Mouse (Mus musculus): ENCODE results near the gene Mpc1. TPM values are rescaled to one million over a fixed set of nuclear protein-coding genes. Genes with fewer than 3 reads are reported as not detected.

The Mpc1 gene
- total RNA-seq (2014; fragmentation: Nextera tagmentation), result 48.2 and 59.4 TPM in 2 replicates
- total RNA-seq (2017), result 89.6 and 109 TPM in 2 replicates
- 14.7 and 17.5 TPM in 2 replicates for polyA plus RNA-seq (2012)

DNA sequence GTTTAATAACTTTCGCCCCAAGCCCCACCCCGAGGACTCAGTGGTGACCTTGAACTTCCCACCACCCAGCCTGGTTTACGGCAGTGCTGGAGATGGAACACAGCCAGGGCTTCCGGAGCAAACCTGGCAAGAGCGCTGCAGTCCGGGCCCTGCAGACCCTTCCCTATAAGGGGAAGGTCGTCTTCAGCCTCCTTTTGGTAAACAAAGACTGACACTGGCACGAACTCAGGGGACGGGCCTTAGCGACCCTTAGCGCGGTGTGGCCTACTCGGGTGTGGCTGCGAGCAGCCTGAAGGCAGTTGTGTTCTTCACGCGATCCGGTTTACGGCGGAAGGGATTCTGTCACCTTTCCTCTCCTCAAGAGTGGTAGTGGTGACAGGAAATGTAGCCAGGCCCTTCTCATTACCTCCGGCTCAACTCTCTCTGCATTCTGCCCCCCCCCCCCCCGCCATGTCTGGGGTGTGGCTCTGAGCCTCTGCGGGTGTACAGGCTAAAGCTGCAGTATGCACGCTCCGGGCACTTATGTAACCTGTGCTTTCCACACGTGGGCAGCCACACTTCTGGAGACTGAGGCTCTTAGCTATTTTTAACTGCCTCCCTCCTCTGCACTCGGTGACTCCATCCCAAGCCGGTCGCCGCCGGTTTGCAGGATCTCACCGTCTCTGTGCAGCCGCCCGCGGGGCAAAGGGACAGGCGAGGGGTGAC lies at the start of gene Mpc1:
Mpc1 (plus strand) TSS at position 84 of the 705 bp plus-strand sequence.
- peak within 1 kb of the TSS; percentile 99 for H3K4me3 ChIP-seq (ENCODE audit: low read depth, low read length)
- H3K9me3 ChIP-seq (replicated peaks), result no peaks in the 10 kb centered on the region
- H3K27me3 ChIP-seq (ENCODE audit: insufficient read depth, low read length), result peaks cover 4% of the 10 kb centered on the region; the same call in 1 of the 2 replicates
- H3K4me1 ChIP-seq (ENCODE audit: insufficient read depth, low read depth, low read length), result peaks cover 32% of the 10 kb centered on the region
- no peak for TF ChIP-seq GATA2 (IDR thresholded peaks at IDR 0.05; ENCODE audit: borderline replicate concordance, low read depth, low read length)
- no peak for TF ChIP-seq TAL1 (conservative IDR thresholded peaks at IDR 0.05; ENCODE audit: low read depth, low read length)
- no peak for TF ChIP-seq POLR2AphosphoS5 (IDR thresholded peaks at IDR 0.05; ENCODE audit: insufficient replicate concordance, low read depth, low read length)
- TF ChIP-seq GATA1 (IDR thresholded peaks at IDR 0.05; ENCODE audit: borderline replicate concordance, low read length), result no peak
- TF ChIP-seq CTCF (IDR thresholded peaks at IDR 0.05; ENCODE audit: low read depth, low read length), result no peak
- ATAC-seq (ENCODE audit: extremely low read depth, insufficient number of reproducible peaks, low FRiP score, poor library complexity, severe bottlenecking) (peak; percentile 31), DNase-seq (ENCODE audit: low spot score) (peak; percentile 62)
- peaks cover 8% of the 10 kb centered on the region for H3K36me3 ChIP-seq (replicated peaks)

DNA sequence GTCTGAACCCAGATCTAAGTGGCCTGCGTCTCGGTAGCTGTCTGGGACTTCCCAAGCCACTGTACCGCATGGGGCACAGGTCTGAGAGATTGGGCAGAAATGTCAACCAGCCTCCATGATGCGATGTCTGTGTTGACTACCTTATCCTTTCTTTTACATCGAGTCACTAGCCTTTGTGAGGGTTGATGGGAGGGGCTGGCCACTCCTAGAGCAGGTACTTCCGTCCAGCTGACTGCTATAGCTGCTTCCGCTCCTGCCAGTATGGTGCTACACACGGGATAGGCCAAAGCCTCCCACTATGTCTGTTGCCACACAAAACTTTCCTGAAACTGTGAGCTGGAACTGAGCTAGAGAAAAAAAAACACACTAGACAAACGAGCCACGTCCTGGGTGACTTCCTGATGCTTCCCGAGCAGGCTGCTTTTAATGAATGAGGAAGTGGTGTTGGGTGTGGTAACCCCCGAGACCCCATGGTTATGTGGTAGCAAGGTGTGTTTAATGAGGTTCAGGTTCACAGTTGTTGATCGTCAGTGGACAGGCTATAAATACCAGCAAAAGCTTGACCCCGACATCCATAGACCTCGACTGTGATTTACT lies 49.0 kb upstream of the Mpc1 start:
- TF ChIP-seq GATA1 (IDR thresholded peaks at IDR 0.05; ENCODE audit: borderline replicate concordance, low read length) (no peak), CTCF (IDR thresholded peaks at IDR 0.05; ENCODE audit: low read depth, low read length) (no peak), GATA2 (IDR thresholded peaks at IDR 0.05; ENCODE audit: borderline replicate concordance, low read depth, low read length) (no peak), TAL1 (conservative IDR thresholded peaks at IDR 0.05; ENCODE audit: low read depth, low read length) (no peak), POLR2AphosphoS5 (IDR thresholded peaks at IDR 0.05; ENCODE audit: insufficient replicate concordance, low read depth, low read length) (no peak)
- H3K4me3 ChIP-seq (ENCODE audit: low read depth, low read length), result no peak overlapping the region
- DNase-seq (ENCODE audit: low spot score) (no peak), ATAC-seq (ENCODE audit: extremely low read depth, insufficient number of reproducible peaks, low FRiP score, poor library complexity, severe bottlenecking) (no peak)
- H3K27me3 ChIP-seq (ENCODE audit: insufficient read depth, low read length), result peaks cover 24% of the 10 kb centered on the region; the same call in 1 of the 2 replicates
- H3K4me1 ChIP-seq (ENCODE audit: insufficient read depth, low read depth, low read length), result no peaks in the 10 kb centered on the region
- H3K9me3 ChIP-seq (replicated peaks), result no peaks in the 10 kb centered on the region
- no peaks in the 10 kb centered on the region for H3K36me3 ChIP-seq (replicated peaks)

DNA sequence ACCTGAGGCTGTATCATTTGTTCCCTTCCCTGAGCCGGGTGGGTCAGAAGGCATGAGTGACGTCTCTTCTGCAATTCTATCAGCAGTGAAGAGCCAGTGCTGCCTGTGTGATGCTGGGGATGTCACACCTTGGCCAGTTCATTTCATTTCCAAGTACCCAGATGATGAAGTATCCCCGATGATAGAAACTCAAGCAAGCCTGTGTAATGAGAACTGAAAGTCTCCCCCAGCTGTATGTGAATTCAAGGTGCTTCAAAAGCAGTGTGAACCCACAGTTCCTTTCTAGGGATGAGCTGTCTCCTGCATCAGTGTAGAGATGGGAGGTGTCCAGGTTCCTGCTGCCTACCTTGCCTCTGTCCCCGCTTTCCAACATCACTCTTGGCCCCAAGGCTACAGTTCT lies 48.2 kb upstream of the Mpc1 start:
- Histone ChIP-seq H3K4me3 (ENCODE audit: low read depth, low read length) (no peak overlapping the region), H3K4me1 (ENCODE audit: insufficient read depth, low read depth, low read length) (no peaks in the 10 kb centered on the region), H3K36me3 (replicated peaks) (no peaks in the 10 kb centered on the region), H3K9me3 (replicated peaks) (no peaks in the 10 kb centered on the region), H3K27me3 (ENCODE audit: insufficient read depth, low read length) (peaks cover 23% of the 10 kb centered on the region; the same call in 1 of the 2 replicates)
- ATAC-seq (ENCODE audit: extremely low read depth, insufficient number of reproducible peaks, low FRiP score, poor library complexity, severe bottlenecking) (no peak), DNase-seq (ENCODE audit: low spot score) (no peak)
- TF ChIP-seq CTCF (IDR thresholded peaks at IDR 0.05; ENCODE audit: low read depth, low read length), result no peak
- no peak for TF ChIP-seq GATA2 (IDR thresholded peaks at IDR 0.05; ENCODE audit: borderline replicate concordance, low read depth, low read length)
- no peak for TF ChIP-seq GATA1 (IDR thresholded peaks at IDR 0.05; ENCODE audit: borderline replicate concordance, low read length)
- no peak for TF ChIP-seq POLR2AphosphoS5 (IDR thresholded peaks at IDR 0.05; ENCODE audit: insufficient replicate concordance, low read depth, low read length)
- no peak for TF ChIP-seq TAL1 (conservative IDR thresholded peaks at IDR 0.05; ENCODE audit: low read depth, low read length)

DNA sequence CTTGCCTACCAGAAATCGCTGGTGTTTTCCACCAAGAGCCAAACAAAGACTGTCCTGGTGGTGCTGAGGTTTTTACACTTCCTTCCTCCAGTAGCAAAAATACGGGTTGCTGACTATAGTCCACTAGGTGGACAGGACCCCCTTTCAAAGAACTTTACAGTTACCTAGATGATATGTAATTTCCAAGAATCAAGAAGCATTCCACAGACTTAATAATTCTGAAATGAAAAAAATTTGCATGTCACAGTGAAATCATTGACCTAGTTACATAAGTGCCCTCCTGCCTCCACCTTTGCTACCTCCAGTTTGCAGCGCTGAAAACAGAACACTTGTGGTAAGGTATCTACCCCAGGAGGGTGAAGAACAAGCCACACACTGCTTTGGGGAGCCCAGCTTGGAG lies 47.0 kb upstream of the Mpc1 start, which contains the start of gene Ccr6:
Ccr6 (plus strand) TSS at position 301 of the 400 bp plus-strand sequence.
- H3K27me3 ChIP-seq (ENCODE audit: insufficient read depth, low read length), result peaks cover 20% of the 10 kb centered on the region; the same call in 1 of the 2 replicates
- H3K9me3 ChIP-seq (replicated peaks), result no peaks in the 10 kb centered on the region
- H3K4me1 ChIP-seq (ENCODE audit: insufficient read depth, low read depth, low read length), result no peaks in the 10 kb centered on the region
- no peak within 1 kb of the TSS for H3K4me3 ChIP-seq (ENCODE audit: low read depth, low read length)
- no peak for ATAC-seq (ENCODE audit: extremely low read depth, insufficient number of reproducible peaks, low FRiP score, poor library complexity, severe bottlenecking)
- H3K36me3 ChIP-seq (replicated peaks), result no peaks in the 10 kb centered on the region
- no peak for TF ChIP-seq POLR2AphosphoS5 (IDR thresholded peaks at IDR 0.05; ENCODE audit: insufficient replicate concordance, low read depth, low read length)
- TF ChIP-seq GATA1 (IDR thresholded peaks at IDR 0.05; ENCODE audit: borderline replicate concordance, low read length), result no peak
- no peak for TF ChIP-seq CTCF (IDR thresholded peaks at IDR 0.05; ENCODE audit: low read depth, low read length)
- TF ChIP-seq GATA2 (IDR thresholded peaks at IDR 0.05; ENCODE audit: borderline replicate concordance, low read depth, low read length), result no peak
- TF ChIP-seq TAL1 (conservative IDR thresholded peaks at IDR 0.05; ENCODE audit: low read depth, low read length), result no peak
- DNase-seq (ENCODE audit: low spot score), result no peak

DNA sequence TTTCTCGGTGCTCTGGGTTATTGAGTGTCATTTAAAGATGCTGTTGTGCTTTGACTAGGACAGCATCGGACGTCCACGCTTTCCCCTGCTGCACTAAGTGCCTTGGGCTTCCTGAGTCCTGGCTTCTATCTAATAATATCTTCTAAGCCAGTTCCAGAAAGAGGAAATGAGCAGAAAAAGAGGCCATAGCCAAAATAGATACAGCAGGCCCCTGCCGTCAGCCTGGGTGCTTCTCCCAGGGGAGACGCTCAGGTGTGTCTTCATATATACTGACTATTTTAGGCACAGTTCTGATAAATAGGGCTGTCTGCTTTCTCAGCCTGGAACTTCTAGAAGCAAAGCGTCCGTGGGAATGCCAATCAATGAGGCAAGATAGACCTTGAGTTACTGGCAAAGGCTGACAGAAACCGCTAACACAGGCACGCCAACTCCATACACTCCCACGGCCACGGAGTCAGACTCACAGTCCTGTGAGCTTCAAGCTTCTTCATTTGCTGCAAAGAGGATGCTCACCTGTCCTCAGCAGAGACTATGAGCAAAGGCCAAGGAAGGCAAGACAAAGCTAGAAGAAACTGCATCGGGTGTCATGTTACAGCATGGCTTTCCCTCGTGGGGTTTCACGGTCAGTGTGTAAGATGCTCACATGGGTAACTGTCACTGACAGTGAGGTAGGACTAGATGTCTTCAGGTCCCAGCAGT lies 44.5 kb upstream of the Mpc1 start:
- H3K36me3 ChIP-seq (replicated peaks), result no peaks in the 10 kb centered on the region
- peaks cover 21% of the 10 kb centered on the region for H3K27me3 ChIP-seq (ENCODE audit: insufficient read depth, low read length)
- ATAC-seq (ENCODE audit: extremely low read depth, insufficient number of reproducible peaks, low FRiP score, poor library complexity, severe bottlenecking) (no peak), DNase-seq (ENCODE audit: low spot score) (no peak)
- TF ChIP-seq POLR2AphosphoS5 (IDR thresholded peaks at IDR 0.05; ENCODE audit: insufficient replicate concordance, low read depth, low read length) (no peak), GATA1 (IDR thresholded peaks at IDR 0.05; ENCODE audit: borderline replicate concordance, low read length) (no peak), CTCF (IDR thresholded peaks at IDR 0.05; ENCODE audit: low read depth, low read length) (no peak), TAL1 (conservative IDR thresholded peaks at IDR 0.05; ENCODE audit: low read depth, low read length) (no peak), GATA2 (IDR thresholded peaks at IDR 0.05; ENCODE audit: borderline replicate concordance, low read depth, low read length) (no peak)
- no peak overlapping the region for H3K4me3 ChIP-seq (ENCODE audit: low read depth, low read length)
- no peaks in the 10 kb centered on the region for H3K4me1 ChIP-seq (ENCODE audit: insufficient read depth, low read depth, low read length)
- H3K9me3 ChIP-seq (replicated peaks), result no peaks in the 10 kb centered on the region
